8 mouse cellular contexts compared by ENCODE assay signal in the genomic region with DNA sequence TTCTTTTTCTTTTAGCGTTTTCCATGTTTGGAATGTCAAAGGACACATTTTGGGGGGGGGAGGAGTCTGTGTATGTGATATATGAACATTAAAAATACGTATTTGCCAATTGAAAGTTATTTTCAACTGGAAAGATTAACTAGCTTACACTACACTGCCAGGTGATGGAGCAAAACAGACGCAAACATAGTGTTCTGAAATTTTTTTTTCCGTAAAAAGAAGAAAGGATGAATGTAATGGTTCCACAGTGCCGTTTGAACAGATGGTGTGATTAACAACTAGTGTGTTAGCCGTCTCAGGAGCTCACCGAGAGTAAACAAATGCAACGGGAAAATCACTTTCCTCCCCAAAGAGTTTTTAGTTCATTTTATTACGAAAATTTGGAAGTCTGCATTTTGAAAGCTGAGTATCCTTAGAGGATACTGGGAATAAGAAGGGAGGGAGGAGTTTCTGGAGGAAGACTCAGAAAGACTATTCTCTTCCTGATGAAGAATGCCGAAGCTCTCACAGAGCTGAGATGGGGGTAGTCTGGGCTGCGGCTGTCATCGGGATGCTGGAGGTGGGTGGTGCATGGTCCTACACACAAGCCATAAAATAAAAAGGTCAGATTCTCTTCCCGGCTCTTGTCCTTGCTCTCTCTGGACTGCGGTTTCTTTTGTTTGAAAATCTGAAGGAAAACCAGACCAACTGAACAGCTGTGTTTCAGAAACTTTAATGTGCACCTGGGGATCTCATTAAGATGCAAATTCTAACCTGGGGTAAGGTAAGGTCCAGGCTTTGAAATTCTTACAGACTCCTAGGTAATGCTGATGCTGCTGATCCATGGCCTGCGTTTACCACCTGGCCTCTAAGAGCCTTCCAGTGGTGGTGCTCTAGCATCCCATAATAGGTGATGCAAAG.
DNase-seq lines count a peak whose midpoint lies in the region; ATAC-seq and TF ChIP-seq lines count a peak whose summit lies in the region.

No protein-coding gene starts in this region.

- peak overlapping the region; percentile 34 for H3K4me3 ChIP-seq in forebrain, embryonic 16.5 days (replicated peaks; ENCODE audit: low read length)
- peak overlapping the region; percentile 35 for H3K4me3 ChIP-seq in limb, embryonic 14.5 days (replicated peaks; ENCODE audit: low read length)
- peak overlapping the region; percentile 41 for H3K4me3 ChIP-seq in stomach, embryonic 15.5 days (replicated peaks)

- peak overlapping the region; percentile 56 for H3K4me2 ChIP-seq in forebrain, embryonic 16.5 days (ENCODE audit: low read length)
- H3K4me2 ChIP-seq in limb, embryonic 14.5 days (replicated peaks; ENCODE audit: low read depth, low read length, severe bottlenecking) = peak overlapping the region; percentile 63
- peak overlapping the region; percentile 60 for H3K4me2 ChIP-seq in stomach, embryonic 15.5 days

- H3K9ac ChIP-seq in forebrain, embryonic 16.5 days (replicated peaks; ENCODE audit: low read depth, low read length) = 0 out of 2 replicates have a peak overlapping the region, but pooled peaks have one; percentile 7
- peak overlapping the region; percentile 41 for H3K9ac ChIP-seq in limb, embryonic 14.5 days (ENCODE audit: low read depth, low read length, severe bottlenecking)
- no peak overlapping the region for H3K9ac ChIP-seq in stomach, embryonic 15.5 days

- H3K4me1 ChIP-seq in forebrain, embryonic 16.5 days (replicated peaks; ENCODE audit: control insufficient read depth, insufficient read depth, low read length) = peaks cover 4% of the 10 kb centered on the region
- peaks cover 4% of the 10 kb centered on the region; the same call in 1 of the 2 replicates for H3K4me1 ChIP-seq in limb, embryonic 14.5 days (ENCODE audit: control insufficient read depth, insufficient read depth, low read length)
- peaks cover 9% of the 10 kb centered on the region; the same call in 1 of the 2 replicates for H3K4me1 ChIP-seq in stomach, embryonic 15.5 days

- no peaks in the 10 kb centered on the region for H3K9me3 ChIP-seq in forebrain, embryonic 16.5 days (ENCODE audit: control insufficient read depth, low read length)
- no peaks in the 10 kb centered on the region for H3K9me3 ChIP-seq in limb, embryonic 14.5 days (ENCODE audit: control insufficient read depth, low read length)
- no peaks in the 10 kb centered on the region for H3K9me3 ChIP-seq in stomach, embryonic 15.5 days

- no peak overlapping the region for H3K27ac ChIP-seq in forebrain, embryonic 16.5 days (ENCODE audit: low read length)
- H3K27ac ChIP-seq in limb, embryonic 14.5 days (replicated peaks; ENCODE audit: low read depth, low read length) = peak overlapping the region; percentile 44; the same call in 1 of the 2 replicates
- no peak overlapping the region for H3K27ac ChIP-seq in stomach, embryonic 15.5 days

- WGBS in forebrain, embryonic 16.5 days = 6% methylated on average over 15 of the region's 15 CpGs
- WGBS in limb, embryonic 14.5 days = 3% methylated on average over 15 of the region's 15 CpGs
- 7% methylated on average over 15 of the region's 15 CpGs for WGBS in stomach, embryonic 15.5 days

- peak; percentile 18 to 25 for DNase-seq in cerebellum, postnatal 10 days
- DNase-seq in cerebellum, adult 11 months = no peak
- peak; percentile 83 for DNase-seq in ES-CJ7 (ENCODE audit: low read depth, low spot score)
- DNase-seq in limb, embryonic 14.5 days (ENCODE audit: low spot score) = peak; percentile 30
- no peak for DNase-seq in adrenal gland, postnatal 25 days
- no peak for DNase-seq in lung, postnatal 36 days

- no peak for TF ChIP-seq POLR2A in limb, embryonic 14.5 days (IDR thresholded peaks at IDR 0.05; ENCODE audit: borderline replicate concordance, extremely low read depth, insufficient read depth, insufficient read length)

- ATAC-seq in forebrain, embryonic 16.5 days = peak; percentile 64
- peak; percentile 14; the same call in 1 of the 2 replicates for ATAC-seq in limb, embryonic 14.5 days (ENCODE audit: low FRiP score, low read depth)
- ATAC-seq in stomach, embryonic 15.5 days (ENCODE audit: insufficient read depth, low FRiP score, low read depth) = no peak; the same call in 1 of the 2 replicates

- no peaks in the 10 kb centered on the region for H3K27me3 ChIP-seq in forebrain, embryonic 16.5 days (replicated peaks; ENCODE audit: control insufficient read depth, insufficient read depth, low read length)
- H3K27me3 ChIP-seq in limb, embryonic 14.5 days (ENCODE audit: control insufficient read depth, insufficient read depth, low read length) = no peaks in the 10 kb centered on the region
- H3K27me3 ChIP-seq in stomach, embryonic 15.5 days (replicated peaks) = no peaks in the 10 kb centered on the region

- no peaks in the 10 kb centered on the region for H3K36me3 ChIP-seq in forebrain, embryonic 16.5 days (ENCODE audit: control insufficient read depth, insufficient read depth)
- no peaks in the 10 kb centered on the region for H3K36me3 ChIP-seq in limb, embryonic 14.5 days (ENCODE audit: control insufficient read depth, insufficient read depth, low read length)
- no peaks in the 10 kb centered on the region for H3K36me3 ChIP-seq in stomach, embryonic 15.5 days

Comparison
In these comparisons a context has a peak if more than half of its experiments do, and no peak if none do; other contexts are left out.
1. DNase-seq: peak in cerebellum, postnatal 10 days (2 of 2), ES-CJ7 (single experiment) and limb, embryonic 14.5 days (single experiment); none in cerebellum, adult 11 months (single experiment), adrenal gland, postnatal 25 days (single experiment) and lung, postnatal 36 days (single experiment).
2. Peak in every context shown above with its lines, with median percentiles within 50 percentile points of each other: H3K4me2 ChIP-seq and H3K4me3 ChIP-seq.